Mouse (Mus musculus) bone marrow, adult 2 months (tissue): Measurements from ENCODE around the gene Dmac2.

Experiments used
- CTCF ChIP-seq: fragments of 200-500 bp; IDR thresholded peaks from 2 replicates; pipeline ENCODE4 v1.5.1; 2011; ENCODE audit warnings: low read length, control low read depth; ENCODE audit not compliant: control insufficient read depth, insufficient read depth
- POLR2A ChIP-seq: fragments of 200-500 bp; IDR thresholded peaks from 2 replicates; pipeline ENCODE4 v1.6.1; 2011; ENCODE audit warnings: low read depth, mild to moderate bottlenecking, control low read depth, low read length, borderline replicate concordance; ENCODE audit not compliant: control insufficient read depth

DNA sequence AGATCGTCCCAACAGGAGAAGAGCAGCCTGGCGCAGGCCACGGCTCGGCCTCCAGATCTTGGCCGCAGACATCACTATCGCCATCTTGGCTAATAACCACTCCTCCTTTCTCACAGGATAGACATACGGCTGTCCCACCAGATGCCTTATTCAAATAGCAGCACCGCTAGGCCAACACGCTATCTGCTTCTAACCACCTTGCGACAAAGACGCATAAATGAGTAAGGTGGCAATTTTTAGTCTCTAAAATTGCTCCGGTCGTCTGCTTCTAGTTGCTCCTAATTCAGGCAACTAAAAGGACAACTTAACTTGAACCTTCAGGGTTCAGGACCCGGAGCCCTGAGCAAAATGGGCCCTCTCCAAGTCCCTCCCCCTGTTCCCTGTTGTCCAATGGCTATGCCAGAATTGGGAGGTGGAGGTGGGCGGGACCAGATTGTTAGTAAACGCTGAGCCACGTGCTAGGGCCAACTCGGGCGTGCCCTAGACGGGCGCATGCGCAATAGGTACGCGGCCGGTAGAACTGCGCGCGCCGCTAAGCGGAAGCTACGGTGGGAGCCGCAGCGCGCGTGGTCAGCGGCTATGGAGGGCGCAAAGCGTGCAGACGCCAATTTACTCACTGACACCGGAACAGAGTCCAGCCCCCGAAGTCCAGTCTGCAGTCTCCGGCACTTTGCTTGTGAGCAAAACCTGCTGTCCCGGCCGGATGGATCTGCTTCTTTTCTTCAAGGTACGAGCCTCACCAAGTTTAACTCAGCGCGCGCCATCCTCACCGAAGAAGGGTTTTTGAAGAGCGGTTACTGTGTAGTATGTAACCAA lies 39.7 kb downstream of the Dmac2 start, which contains the start of the genes Bckdha and Exosc5:
- no peak for TF ChIP-seq CTCF
- peak; percentile 73; the same call in 1 of the 2 replicates for TF ChIP-seq POLR2A
